Mouse (Mus musculus) MEL (cell line): ENCODE results near the gene Ddo.

Source experiments
- CTCF ChIP-seq, 3 experiments: IDR thresholded peaks in 2 of 3; conservative IDR thresholded peaks in 1 of 3; 2 replicates each; pipeline ENCODE4 v1.5.1; 2011 to 2012; ENCODE audit warnings: low read length in 3 of 3, low read depth in 2 of 3, mild to moderate bottlenecking in 2 of 3, improper control_type of control experiment in 1 of 3, inconsistent platforms in 1 of 3, mixed read lengths in 1 of 3, moderate library complexity in 1 of 3; ENCODE audit not compliant: control insufficient read depth in 1 of 3, insufficient read depth in 1 of 3, poor library complexity in 1 of 3, severe bottlenecking in 1 of 3
- MAZ ChIP-seq: IDR thresholded peaks from 2 replicates; pipeline ENCODE4 v1.6.1; 2012; ENCODE audit warnings: low read depth, mild to moderate bottlenecking, inconsistent platforms, low read length, improper control_type of control experiment

DNA sequence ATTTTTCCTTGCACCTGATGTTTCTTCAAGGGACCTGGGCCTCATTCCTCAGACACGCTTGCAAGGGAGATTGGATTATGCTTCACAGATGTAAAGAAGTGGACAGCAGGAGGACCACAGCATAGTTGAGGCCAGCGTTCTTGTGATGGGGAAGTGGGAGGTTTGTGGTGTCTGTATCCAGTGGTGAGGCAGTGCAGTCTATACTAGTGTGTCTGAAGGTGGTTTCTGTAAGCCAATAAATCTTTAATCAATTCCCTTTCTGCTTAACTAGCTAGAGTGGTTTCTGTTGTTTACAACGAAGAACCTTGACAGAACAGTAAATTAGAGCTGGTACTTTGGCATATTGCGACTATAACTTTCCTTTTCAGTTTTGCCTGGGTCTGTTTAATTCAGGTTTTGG is 68.8 kb downstream of the Ddo start:
- TF ChIP-seq CTCF (IDR thresholded peaks at IDR 0.05 in 2 of 3, conservative IDR thresholded peaks at IDR 0.05 in 1 of 3; ENCODE audit: control insufficient read depth in 1 of 3, insufficient read depth in 1 of 3, low read depth in 2 of 3, low read length in 3 of 3, poor library complexity in 1 of 3, severe bottlenecking in 1 of 3) (no peak), MAZ (no peak)
